Mouse (Mus musculus) limb, embryonic 10.5 days (tissue): ENCODE measurements around the gene Gm17606. TPM values are rescaled to one million over a fixed set of nuclear protein-coding genes. Genes with fewer than 3 reads are reported as not detected.

Experiments used
- DNase-seq: peaks from one replicate; pipeline ENCODE4 v3.0.0-alpha.2; 2017; ENCODE audit warnings: low spot score
- H3K27ac ChIP-seq: fragments of 300-500 bp; sonication (generic); 2 replicates; pipeline ENCODE4 v1.5.1; 2016; ENCODE audit warnings: mild to moderate bottlenecking
- H3K27me3 ChIP-seq: fragments of 300-500 bp; sonication (generic); 2 replicates; pipeline ENCODE4 v1.6.1; 2016; ENCODE audit warnings: low read depth, mild to moderate bottlenecking; ENCODE audit not compliant: poor library complexity, severe bottlenecking
- H3K36me3 ChIP-seq: fragments of 300-500 bp; sonication (generic); 2 replicates; pipeline ENCODE4 v1.6.1; 2016; ENCODE audit warnings: mild to moderate bottlenecking, moderate library complexity
- H3K4me1 ChIP-seq: fragments of 300-500 bp; sonication (generic); 2 replicates; pipeline ENCODE4 v1.6.1; 2016
- H3K4me3 ChIP-seq: fragments of 300-500 bp; sonication (generic); 2 replicates; pipeline ENCODE4 v1.5.1; 2016; ENCODE audit warnings: mild to moderate bottlenecking, moderate library complexity
- H3K9me3 ChIP-seq: fragments of 300-500 bp; sonication (generic); replicated peaks from 2 replicates; pipeline ENCODE4 v1.6.1; 2016; ENCODE audit warnings: mild to moderate bottlenecking
- WGBS: fragments of 180-500 bp; shearing (Covaris S2); methylation state at CpG from one replicate; pipeline ENCODE4 v1.1.7; 2016; 5-methylcytosine and 5-hydroxymethylcytosine counted together
- polyA plus RNA-seq: library from polyadenylated mRNA; unstranded; fragments of >200 nt; fragmentation: Nextera tagmentation; extraction: Ambion mirVana; gene quantifications from 2 replicates; pipeline ENCODE4 v1.2.1, GENCODE M21; 2016

Gm17606 gene
- polyA plus RNA-seq, 1 experiment from 2014 or later = not detected

DNA sequence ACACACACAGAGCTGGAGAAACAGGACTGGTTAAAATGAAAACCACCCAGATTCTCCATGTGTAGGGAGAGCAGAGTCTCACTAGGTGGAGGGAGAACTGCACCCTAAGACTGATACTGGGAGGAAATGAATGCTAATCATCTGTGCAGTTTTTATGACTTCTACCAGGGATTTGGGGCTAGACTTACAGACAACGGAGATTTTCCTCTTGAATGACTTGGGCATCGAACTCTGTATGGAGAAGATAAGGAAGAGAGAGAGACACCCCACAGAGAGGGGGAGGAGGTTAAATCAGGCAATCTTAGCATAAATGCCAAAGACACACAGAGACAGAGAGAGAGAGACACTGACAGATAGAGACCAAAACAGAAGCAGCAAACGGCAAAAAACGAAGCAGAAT, 7.1 kb downstream of the Gm17606 start:
- WGBS = 84% methylated on average over 4 of the region's 4 CpGs
- no peaks in the 10 kb centered on the region for H3K9me3 ChIP-seq

DNA sequence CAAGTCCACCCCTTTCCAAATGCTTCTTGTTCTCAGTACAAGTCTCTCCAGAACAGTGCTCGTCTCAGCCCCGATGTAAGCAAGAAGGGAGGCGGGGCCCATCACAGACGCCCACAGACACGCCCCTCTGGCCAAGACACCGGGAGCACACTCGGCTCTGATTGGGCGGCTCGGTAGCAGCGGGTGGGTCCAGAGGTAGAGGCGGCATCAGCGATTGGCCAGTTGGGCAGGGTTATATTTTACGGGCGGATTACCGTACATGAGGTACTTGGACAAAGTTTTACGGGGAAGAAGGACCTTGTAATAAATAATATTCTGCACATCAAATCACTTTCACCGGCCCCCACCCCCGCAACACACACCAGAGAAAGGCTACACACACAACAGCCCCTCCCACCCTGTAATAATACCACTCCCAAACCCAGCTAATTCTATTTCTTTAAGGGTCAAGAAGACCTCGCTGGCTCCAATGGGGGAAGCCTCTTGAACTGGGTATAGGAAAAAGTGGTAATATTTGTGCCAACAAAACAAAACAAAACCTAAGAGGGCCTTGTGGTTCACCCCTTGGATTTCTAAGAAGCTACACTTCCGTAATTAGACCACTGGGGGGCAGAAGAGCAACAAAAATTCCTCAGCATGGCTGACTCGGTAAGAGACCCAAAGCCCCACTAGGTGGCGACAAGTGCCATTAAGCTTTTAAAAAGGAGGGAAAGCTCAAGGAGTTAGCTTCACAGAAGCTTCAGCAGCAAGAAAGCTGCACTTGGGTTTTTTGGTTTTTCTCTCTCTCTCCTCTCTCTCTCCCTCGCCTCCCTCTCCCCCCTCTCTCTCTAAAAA, 10.1 kb downstream of the Gm17606 start:
- Histone ChIP-seq H3K36me3 (peaks cover 87% of the 10 kb centered on the region), H3K4me3 (no peak overlapping the region), H3K9me3 (no peaks in the 10 kb centered on the region), H3K27ac (no peak overlapping the region), H3K27me3 (no peaks in the 10 kb centered on the region), H3K4me1 (peaks cover 41% of the 10 kb centered on the region)
- 69% methylated on average over 23 of the region's 23 CpGs for WGBS
- DNase-seq = peak; percentile 86

More for the DNA sequence above, 7.1 kb downstream of the Gm17606 start:
- H3K36me3 ChIP-seq = peaks cover 93% of the 10 kb centered on the region
- DNase-seq = no peak
- H3K27ac ChIP-seq = no peak overlapping the region
- no peaks in the 10 kb centered on the region for H3K27me3 ChIP-seq
- no peak overlapping the region for H3K4me3 ChIP-seq
- peaks cover 30% of the 10 kb centered on the region for H3K4me1 ChIP-seq

DNA sequence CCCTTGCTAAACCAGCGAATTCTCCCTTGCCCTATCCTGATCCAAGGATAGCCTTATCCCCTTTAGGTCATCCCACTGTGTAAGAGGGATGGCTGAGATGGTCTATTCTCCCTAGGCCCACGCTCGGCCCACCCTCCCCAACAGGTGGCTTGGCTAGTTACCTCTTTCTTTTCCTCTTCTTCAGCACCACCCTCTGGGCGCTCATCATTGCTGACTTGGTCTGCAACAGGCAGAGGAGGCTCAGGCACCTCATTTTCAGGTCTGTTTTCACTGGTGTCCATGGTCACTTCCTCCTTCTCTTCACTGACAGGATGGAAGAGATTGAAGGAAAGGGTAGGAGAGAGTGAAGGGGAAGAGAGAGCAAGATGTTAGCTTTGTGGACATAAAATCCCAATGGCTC, 10.8 kb downstream of the Gm17606 start:
- Histone ChIP-seq H3K4me3 (peak overlapping the region; percentile 77; the same call in 1 of the 2 replicates), H3K27ac (no peak overlapping the region), H3K27me3 (no peaks in the 10 kb centered on the region), H3K9me3 (no peaks in the 10 kb centered on the region), H3K36me3 (peaks cover 87% of the 10 kb centered on the region), H3K4me1 (peaks cover 41% of the 10 kb centered on the region)
- DNase-seq = no peak
- WGBS = 79% methylated on average over 4 of the region's 4 CpGs

DNA sequence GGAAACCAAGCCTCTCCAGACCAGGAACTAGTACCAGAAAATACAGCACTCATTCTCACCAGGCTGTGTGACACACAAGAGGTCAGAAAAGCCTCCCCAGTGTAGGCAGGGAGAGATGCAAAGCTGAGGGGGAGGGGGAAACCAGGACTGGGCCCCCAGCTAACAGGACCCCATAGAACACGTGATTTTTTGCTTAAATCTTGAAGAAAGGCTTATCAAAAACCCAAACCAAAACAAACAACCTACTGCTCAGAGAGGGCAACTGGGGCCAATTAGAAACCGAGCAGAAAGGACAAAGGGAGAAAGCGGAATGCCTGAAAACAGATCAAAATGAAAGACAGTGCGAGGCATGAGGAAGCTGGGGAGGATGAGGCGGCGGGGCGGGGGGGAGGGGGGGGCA, 12.0 kb downstream of the Gm17606 start:
- Histone ChIP-seq H3K36me3 (peaks cover 87% of the 10 kb centered on the region), H3K4me1 (peaks cover 41% of the 10 kb centered on the region), H3K27ac (peak overlapping the region; percentile 91), H3K27me3 (no peaks in the 10 kb centered on the region), H3K9me3 (no peaks in the 10 kb centered on the region), H3K4me3 (peak overlapping the region; percentile 77)
- WGBS = 2% methylated on average over 7 of the region's 7 CpGs
- no peak for DNase-seq

DNA sequence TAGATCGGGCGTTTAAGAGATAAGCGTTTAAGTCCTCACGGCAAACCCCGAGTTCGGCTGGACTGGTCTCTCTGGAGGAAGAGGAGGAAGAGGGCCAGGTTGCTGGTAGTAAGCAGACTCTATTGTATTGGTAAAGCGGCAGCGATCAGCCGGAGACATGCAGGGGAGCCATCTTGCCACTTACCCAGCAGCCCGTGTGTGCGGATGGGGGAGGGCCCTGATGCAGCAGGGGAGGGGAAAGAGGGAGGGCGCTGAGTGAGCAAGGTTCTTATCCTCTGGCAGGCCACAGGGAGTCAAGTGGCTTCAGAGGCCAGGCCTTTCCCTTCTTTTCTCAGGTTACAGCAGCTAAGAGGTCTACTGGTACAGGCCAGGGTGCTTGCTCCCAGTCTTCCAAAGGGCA, 12.7 kb downstream of the Gm17606 start:
- under 1% methylated on average over 12 of the region's 12 CpGs for WGBS
- H3K27me3 ChIP-seq = no peaks in the 10 kb centered on the region
- DNase-seq = peak; percentile 93
- H3K4me1 ChIP-seq = peaks cover 41% of the 10 kb centered on the region
- peak overlapping the region; percentile 91 for H3K27ac ChIP-seq
- H3K4me3 ChIP-seq = peak overlapping the region; percentile 77
- H3K9me3 ChIP-seq = no peaks in the 10 kb centered on the region
- H3K36me3 ChIP-seq = peaks cover 87% of the 10 kb centered on the region

DNA sequence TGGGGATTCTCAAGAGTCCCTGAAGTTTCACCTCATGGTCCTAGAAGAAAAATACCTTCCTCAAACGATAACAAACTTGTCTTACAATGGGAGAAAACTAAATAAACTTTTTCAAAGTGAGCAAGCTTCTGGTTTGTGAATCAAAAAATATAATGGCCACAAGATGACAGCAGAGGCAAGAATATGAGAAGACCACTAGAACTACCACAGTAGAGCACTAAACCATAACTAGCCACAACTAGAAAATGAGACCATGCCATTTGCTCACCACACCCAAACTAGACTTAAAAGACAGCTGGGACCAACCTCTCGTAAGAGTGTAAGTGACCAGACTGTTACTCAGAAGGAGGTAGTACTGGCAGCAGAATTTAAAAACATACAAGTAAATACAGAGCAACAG, 19.3 kb downstream of the Gm17606 start:
- no peaks in the 10 kb centered on the region for H3K4me1 ChIP-seq
- 92% methylated on average over 2 of the region's 2 CpGs for WGBS
- H3K9me3 ChIP-seq = no peaks in the 10 kb centered on the region
- H3K27me3 ChIP-seq = no peaks in the 10 kb centered on the region
- no peak overlapping the region for H3K27ac ChIP-seq
- H3K4me3 ChIP-seq = no peak overlapping the region
- peaks cover 100% of the 10 kb centered on the region for H3K36me3 ChIP-seq
- DNase-seq = no peak

DNA sequence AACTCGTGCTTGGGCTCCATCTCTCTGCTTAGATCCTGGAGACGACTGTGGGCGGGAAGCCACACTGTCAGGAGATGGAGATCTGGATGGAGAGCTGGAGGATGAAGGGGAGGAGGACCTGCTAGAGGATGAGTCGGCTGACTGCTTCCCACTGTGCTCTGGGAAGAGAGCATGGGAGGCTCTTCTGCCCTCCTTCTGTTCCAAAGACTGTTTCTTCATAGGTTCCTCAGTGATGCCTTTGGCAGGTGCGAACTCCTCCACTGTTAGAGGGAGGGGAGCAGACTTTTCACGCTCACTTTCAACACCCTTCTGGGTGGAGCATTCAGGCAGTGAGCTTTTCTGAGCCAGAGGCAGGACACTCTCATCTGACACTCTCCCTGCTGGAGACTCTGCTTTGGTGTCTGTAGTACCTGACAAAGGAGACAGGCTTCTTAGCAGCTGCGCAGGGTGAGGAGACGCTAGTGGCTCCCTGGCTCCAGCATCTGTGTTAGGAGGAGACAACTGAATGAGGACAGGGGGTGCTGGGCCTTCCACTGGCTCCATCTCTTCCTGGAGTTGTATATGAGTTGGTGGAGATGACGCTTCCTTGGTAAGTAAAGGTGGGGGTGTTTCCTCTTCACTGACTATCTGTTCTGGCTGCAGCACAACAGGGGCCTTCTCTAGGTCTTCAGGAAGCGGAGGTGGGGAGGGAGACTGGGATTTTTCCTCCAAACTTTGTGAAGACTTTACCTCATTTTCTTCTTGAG, 23.9 kb downstream of the Gm17606 start:
- Histone ChIP-seq H3K27ac (no peak overlapping the region), H3K4me3 (no peak overlapping the region), H3K9me3 (no peaks in the 10 kb centered on the region), H3K36me3 (peaks cover 97% of the 10 kb centered on the region), H3K4me1 (no peaks in the 10 kb centered on the region), H3K27me3 (no peaks in the 10 kb centered on the region)
- 90% methylated on average over 10 of the region's 10 CpGs for WGBS
- DNase-seq = no peak

DNA sequence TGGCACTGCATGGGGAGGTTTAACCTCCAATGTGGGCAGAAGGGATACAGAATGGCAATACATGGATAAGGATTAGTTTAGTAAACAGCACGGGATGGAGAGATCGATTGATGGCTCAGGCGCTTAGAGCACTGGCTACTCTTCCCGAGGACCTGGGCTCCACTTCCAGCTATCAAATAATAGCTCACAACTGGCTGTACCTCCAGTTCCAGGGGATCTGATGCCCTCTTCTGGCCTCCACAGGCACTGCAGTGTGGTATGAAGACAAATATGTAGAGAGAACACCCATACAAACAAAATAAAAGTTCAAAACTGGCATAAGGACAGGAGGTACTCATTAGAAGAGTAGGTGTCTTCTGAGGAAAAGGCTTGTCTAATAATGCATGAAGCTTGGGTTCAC, 28.6 kb downstream of the Gm17606 start:
- Histone ChIP-seq H3K27ac (no peak overlapping the region), H3K4me1 (no peaks in the 10 kb centered on the region), H3K27me3 (no peaks in the 10 kb centered on the region), H3K36me3 (peaks cover 92% of the 10 kb centered on the region), H3K4me3 (no peak overlapping the region), H3K9me3 (no peaks in the 10 kb centered on the region)
- peak; percentile 48 for DNase-seq
- 86% methylated on average over 4 of the region's 4 CpGs for WGBS

DNA sequence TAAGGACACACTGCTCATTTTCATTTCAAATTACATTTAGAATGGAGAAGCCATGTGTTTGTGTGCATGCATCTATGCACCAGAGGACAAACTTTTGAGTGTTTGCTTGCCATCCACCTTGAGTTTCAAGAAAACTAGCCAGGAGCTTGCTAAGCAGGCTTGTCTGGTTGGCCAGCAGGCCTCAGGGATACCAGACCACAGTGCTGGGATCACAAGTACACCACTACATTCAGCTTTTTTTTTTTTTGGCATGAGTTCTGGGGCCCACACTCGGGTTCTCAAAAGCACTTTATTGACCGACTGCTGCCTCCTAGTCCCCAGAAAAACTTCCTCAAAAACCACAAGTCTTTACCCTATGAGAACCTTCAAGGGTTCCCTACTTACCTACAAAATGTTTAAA, 33.6 kb downstream of the Gm17606 start:
- H3K36me3 ChIP-seq = peaks cover 95% of the 10 kb centered on the region
- no peaks in the 10 kb centered on the region for H3K9me3 ChIP-seq
- no peaks in the 10 kb centered on the region for H3K4me1 ChIP-seq
- no peaks in the 10 kb centered on the region for H3K27me3 ChIP-seq
- WGBS = 94% methylated on average over 2 of the region's 2 CpGs
- no peak overlapping the region for H3K27ac ChIP-seq
- no peak overlapping the region for H3K4me3 ChIP-seq
- no peak for DNase-seq

DNA sequence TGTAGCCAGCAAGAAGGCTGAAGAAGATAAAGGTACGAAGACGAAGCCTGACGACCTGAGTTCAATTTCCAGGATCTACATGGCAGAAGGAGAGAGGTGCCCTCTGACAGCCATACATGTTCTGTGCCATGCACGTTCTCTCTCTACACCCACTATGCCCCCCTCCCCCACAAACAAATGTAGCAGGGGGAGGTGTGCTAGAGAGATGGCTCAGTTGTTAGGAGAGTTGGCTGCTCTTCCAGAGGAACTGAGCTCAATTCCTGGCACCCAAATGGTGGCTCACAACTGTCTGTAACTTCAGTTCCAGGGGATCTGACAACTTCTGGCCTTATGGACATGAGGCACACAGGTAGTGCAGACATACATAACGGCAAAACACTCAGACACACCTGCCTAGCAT, 35.5 kb downstream of the Gm17606 start:
- DNase-seq = no peak
- Histone ChIP-seq H3K9me3 (no peaks in the 10 kb centered on the region), H3K36me3 (peaks cover 97% of the 10 kb centered on the region), H3K27me3 (no peaks in the 10 kb centered on the region), H3K4me3 (no peak overlapping the region), H3K27ac (no peak overlapping the region), H3K4me1 (no peaks in the 10 kb centered on the region)
- 90% methylated on average over 5 of the region's 5 CpGs for WGBS

DNA sequence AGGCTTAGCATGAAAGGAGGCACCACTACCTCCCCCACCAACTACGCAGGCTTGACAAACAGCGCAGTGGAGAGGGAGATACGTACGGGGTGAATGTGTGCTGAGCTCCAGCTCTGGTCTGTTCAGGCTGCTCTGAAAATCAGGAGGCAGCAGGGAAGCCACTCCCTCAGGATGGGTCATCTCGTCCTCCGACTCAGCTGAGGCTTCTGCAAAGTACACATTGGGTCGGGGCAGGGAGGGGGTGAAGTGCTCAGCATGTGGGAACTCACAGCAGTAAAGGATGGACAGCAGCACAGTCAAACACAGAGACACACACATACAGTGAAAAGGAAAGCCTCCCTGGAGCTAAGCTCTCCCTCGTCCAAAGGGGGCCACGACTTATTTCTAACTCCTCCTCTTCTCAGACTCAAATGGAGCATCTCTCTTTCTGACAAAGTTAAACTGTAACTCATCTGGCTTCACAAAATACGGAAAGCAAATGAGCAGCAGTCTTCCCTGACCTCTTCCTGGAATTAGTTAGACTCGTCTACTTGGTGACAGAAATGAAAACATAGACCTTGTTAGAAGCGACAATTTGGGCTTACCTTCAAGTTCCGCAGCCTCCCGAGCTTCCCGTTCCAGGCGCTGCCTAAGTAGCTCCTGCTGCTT, 38.0 kb downstream of the Gm17606 start:
- Histone ChIP-seq H3K36me3 (peaks cover 96% of the 10 kb centered on the region), H3K27ac (no peak overlapping the region), H3K4me1 (no peaks in the 10 kb centered on the region), H3K4me3 (no peak overlapping the region), H3K9me3 (no peaks in the 10 kb centered on the region), H3K27me3 (no peaks in the 10 kb centered on the region)
- 92% methylated on average over 16 of the region's 16 CpGs for WGBS
- DNase-seq = no peak

DNA sequence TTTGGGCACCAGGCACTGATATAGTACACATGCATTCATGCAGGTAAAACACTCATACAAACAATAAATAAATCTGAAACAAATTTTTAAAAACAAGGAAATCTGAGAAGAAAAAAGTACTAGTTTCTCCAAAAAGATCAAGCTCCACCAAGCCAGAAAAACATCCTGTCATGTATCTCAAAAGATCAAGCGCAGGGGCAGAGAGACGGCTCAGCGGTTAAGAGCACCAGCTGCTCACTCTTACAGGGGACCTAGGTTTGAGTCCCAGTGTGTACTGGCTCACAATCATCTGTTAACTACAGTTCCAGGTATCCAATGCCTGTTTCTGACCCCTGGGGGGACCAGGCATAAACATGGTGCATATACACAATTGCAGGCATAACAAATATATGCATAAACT, 41.6 kb downstream of the Gm17606 start:
- peaks cover 8% of the 10 kb centered on the region for H3K4me1 ChIP-seq
- no peaks in the 10 kb centered on the region for H3K9me3 ChIP-seq
- no peak for DNase-seq
- no peaks in the 10 kb centered on the region for H3K27me3 ChIP-seq
- H3K27ac ChIP-seq = no peak overlapping the region
- 98% methylated on average over 3 of the region's 3 CpGs for WGBS
- H3K4me3 ChIP-seq = no peak overlapping the region
- peaks cover 69% of the 10 kb centered on the region for H3K36me3 ChIP-seq

DNA sequence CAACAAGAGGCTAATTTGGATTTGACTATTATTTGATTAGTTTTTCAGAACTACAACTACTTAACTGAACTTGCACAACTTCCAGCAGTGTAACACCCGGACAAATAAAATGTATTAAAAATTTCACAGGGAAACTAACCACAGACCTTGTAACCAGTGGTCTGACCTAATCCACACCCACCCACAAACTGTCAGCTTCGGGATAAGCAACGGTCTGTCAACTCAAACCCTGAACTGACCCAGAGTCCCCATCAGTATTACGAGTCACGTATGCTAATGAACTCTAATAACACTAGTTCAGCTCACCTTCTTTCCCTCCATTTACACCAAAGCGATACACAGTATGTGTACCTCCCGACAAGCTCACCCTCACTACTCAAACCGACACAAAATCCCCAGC, 44.7 kb downstream of the Gm17606 start:
- peaks cover 19% of the 10 kb centered on the region for H3K4me1 ChIP-seq
- WGBS = 17% methylated on average over 8 of the region's 8 CpGs
- no peaks in the 10 kb centered on the region for H3K9me3 ChIP-seq
- no peaks in the 10 kb centered on the region for H3K27me3 ChIP-seq
- no peak for DNase-seq
- H3K27ac ChIP-seq = peak overlapping the region; percentile 98
- H3K4me3 ChIP-seq = peak overlapping the region; percentile 86
- H3K36me3 ChIP-seq = peaks cover 61% of the 10 kb centered on the region
